Mouse (Mus musculus) MEL (cell line): ENCODE data around the gene Fkbp5. TPM values are rescaled to one million over a fixed set of nuclear protein-coding genes. Genes with fewer than 3 reads are reported as not detected.
A peak's percentile ranks its signal among the peaks of the same experiment; 100 is the strongest.

ENCODE experiments used
- DNase-seq: peaks from one replicate; pipeline ENCODE4 v3.0.0; 2011; ENCODE audit warnings: low read depth, low spot score
- H3K27ac ChIP-seq: 2 replicates; pipeline ENCODE4 v1.5.1; 2012; ENCODE audit warnings: low read depth, mild to moderate bottlenecking, control low read depth, low read length, moderate library complexity; ENCODE audit not compliant: control insufficient read depth
- H3K27me3 ChIP-seq, 2 experiments: fragments of 150-350 bp in 1 of 2; sonication (generic) in 1 of 2; 2 replicates each; pipeline ENCODE4 v1.6.1; 2012; ENCODE audit warnings: low read length in 2 of 2, mild to moderate bottlenecking in 2 of 2, improper control_type of control experiment in 1 of 2, moderate library complexity in 1 of 2; ENCODE audit not compliant: insufficient read depth in 2 of 2, control insufficient read depth in 1 of 2
- H3K36me3 ChIP-seq, 2 experiments: 2 replicates each; pipeline ENCODE4 v1.6.1; 2012 to 2014; ENCODE audit warnings: low read length in 2 of 2, improper control_type of control experiment in 1 of 2, inconsistent platforms in 1 of 2, mild to moderate bottlenecking in 1 of 2; ENCODE audit not compliant: insufficient read depth in 2 of 2, control insufficient read depth in 1 of 2
- H3K4me1 ChIP-seq, 2 experiments: fragments of 150-350 bp in 1 of 2; sonication (generic) in 1 of 2; 2 replicates each; pipeline ENCODE4 v1.6.1; 2012; ENCODE audit warnings: low read length in 2 of 2, improper control_type of control experiment in 1 of 2, mild to moderate bottlenecking in 1 of 2; ENCODE audit not compliant: insufficient read depth in 2 of 2, control insufficient read depth in 1 of 2
- H3K4me3 ChIP-seq, 2 experiments: fragments of 150-350 bp in 1 of 2; sonication (generic) in 1 of 2; 2 replicates each; pipeline ENCODE4 v1.5.1; 2012; ENCODE audit warnings: low read depth in 2 of 2, low read length in 2 of 2, mild to moderate bottlenecking in 2 of 2, moderate library complexity in 2 of 2, control low read depth in 1 of 2, improper control_type of control experiment in 1 of 2; ENCODE audit not compliant: control insufficient read depth in 1 of 2, insufficient read depth in 1 of 2
- H3K79me2 ChIP-seq: 2 replicates; pipeline ENCODE4 v1.6.1; 2012; ENCODE audit warnings: mild to moderate bottlenecking, low read length, moderate library complexity; ENCODE audit not compliant: control insufficient read depth, poor library complexity, insufficient read depth
- H3K9ac ChIP-seq: 2 replicates; pipeline ENCODE4 v1.6.1; 2012; ENCODE audit warnings: low read depth, mild to moderate bottlenecking, control low read depth, low read length, moderate library complexity; ENCODE audit not compliant: control insufficient read depth, poor library complexity, severe bottlenecking
- H3K9me3 ChIP-seq: fragments of 150-350 bp; sonication (generic); replicated peaks from 2 replicates; pipeline ENCODE4 v1.6.1; 2012; ENCODE audit warnings: mild to moderate bottlenecking, low read length, improper control_type of control experiment, moderate library complexity; ENCODE audit not compliant: insufficient read depth
- BHLHE40 ChIP-seq: IDR thresholded peaks from 2 replicates; pipeline ENCODE4 v1.6.1; 2012; ENCODE audit warnings: low read depth, mild to moderate bottlenecking, inconsistent platforms, low read length, improper control_type of control experiment, borderline replicate concordance
- CHD1 ChIP-seq: IDR thresholded peaks from 2 replicates; pipeline ENCODE4 v1.6.1; 2012; ENCODE audit warnings: low read depth, mild to moderate bottlenecking, inconsistent platforms, low read length, improper control_type of control experiment
- CHD2 ChIP-seq: IDR thresholded peaks from 2 replicates; pipeline ENCODE4 v1.6.1; 2011; ENCODE audit warnings: low read length, improper control_type of control experiment
- CTCF ChIP-seq, 3 experiments: IDR thresholded peaks in 2 of 3; conservative IDR thresholded peaks in 1 of 3; 2 replicates each; pipeline ENCODE4 v1.5.1; 2011 to 2012; ENCODE audit warnings: low read length in 3 of 3, low read depth in 2 of 3, mild to moderate bottlenecking in 2 of 3, improper control_type of control experiment in 1 of 3, inconsistent platforms in 1 of 3, mixed read lengths in 1 of 3, moderate library complexity in 1 of 3; ENCODE audit not compliant: control insufficient read depth in 1 of 3, insufficient read depth in 1 of 3, poor library complexity in 1 of 3, severe bottlenecking in 1 of 3
- E2F4 ChIP-seq: IDR thresholded peaks from 2 replicates; pipeline ENCODE4 v1.6.1; 2011; ENCODE audit warnings: low read depth, low read length, improper control_type of control experiment, borderline replicate concordance
- ELF1 ChIP-seq: IDR thresholded peaks from 2 replicates; pipeline ENCODE4 v1.6.1; 2014; ENCODE audit warnings: low read depth, mild to moderate bottlenecking, inconsistent platforms, low read length, improper control_type of control experiment, moderate library complexity
- EP300 ChIP-seq, 2 experiments: IDR thresholded peaks; 2 replicates each; pipeline ENCODE4 v1.6.1; 2011; ENCODE audit warnings: improper control_type of control experiment in 2 of 2, low read length in 2 of 2, low read depth in 1 of 2, mild to moderate bottlenecking in 1 of 2
- ETS1 ChIP-seq: IDR thresholded peaks from 2 replicates; pipeline ENCODE4 v1.6.1; 2012; ENCODE audit warnings: low read depth, mild to moderate bottlenecking, inconsistent platforms, low read length, improper control_type of control experiment, moderate library complexity
- GABPA ChIP-seq: IDR thresholded peaks from 2 replicates; pipeline ENCODE4 v1.6.1; 2012; ENCODE audit warnings: low read depth, mild to moderate bottlenecking, inconsistent platforms, low read length, improper control_type of control experiment, moderate library complexity
- GATA1 ChIP-seq: IDR thresholded peaks from 2 replicates; pipeline ENCODE4 v1.6.1; 2011; ENCODE audit warnings: low read depth, low read length, improper control_type of control experiment
- HCFC1 ChIP-seq: IDR thresholded peaks from 2 replicates; pipeline ENCODE4 v1.6.1; 2012; ENCODE audit warnings: low read depth, mild to moderate bottlenecking, inconsistent platforms, low read length, improper control_type of control experiment, moderate library complexity
- JUND ChIP-seq: IDR thresholded peaks from 2 replicates; pipeline ENCODE4 v1.6.1; 2011; ENCODE audit warnings: low read depth, mild to moderate bottlenecking, improper control_type of control experiment, low read length
- KAT2A ChIP-seq: conservative IDR thresholded peaks from 2 replicates; pipeline ENCODE4 v1.6.1; 2012; ENCODE audit warnings: low read depth, low read length, improper control_type of control experiment, inconsistent platforms
- MAFK ChIP-seq: IDR thresholded peaks from 2 replicates; pipeline ENCODE4 v1.6.1; 2011; ENCODE audit warnings: low read depth, mild to moderate bottlenecking, low read length, improper control_type of control experiment, borderline replicate concordance
- MAX ChIP-seq: IDR thresholded peaks from 2 replicates; pipeline ENCODE4 v1.6.1; 2011; ENCODE audit warnings: low read length, improper control_type of control experiment
- MAZ ChIP-seq: IDR thresholded peaks from 2 replicates; pipeline ENCODE4 v1.6.1; 2012; ENCODE audit warnings: low read depth, mild to moderate bottlenecking, inconsistent platforms, low read length, improper control_type of control experiment
- MEF2A ChIP-seq: IDR thresholded peaks from 2 replicates; pipeline ENCODE4 v1.6.1; 2014; ENCODE audit warnings: low read depth, mild to moderate bottlenecking, inconsistent platforms, low read length, improper control_type of control experiment; ENCODE audit not compliant: poor library complexity, insufficient replicate concordance, severe bottlenecking; ENCODE audit errors: extremely low read depth
- MXI1 ChIP-seq: IDR thresholded peaks from 2 replicates; pipeline ENCODE4 v1.6.1; 2011; ENCODE audit warnings: mild to moderate bottlenecking, low read depth, low read length, improper control_type of control experiment
- MYB ChIP-seq: IDR thresholded peaks from 2 replicates; pipeline ENCODE4 v1.6.1; 2011; ENCODE audit warnings: mild to moderate bottlenecking, low read depth, low read length, improper control_type of control experiment
- MYC ChIP-seq: IDR thresholded peaks from 2 replicates; pipeline ENCODE4 v1.6.1; 2011; ENCODE audit warnings: low read depth, mild to moderate bottlenecking, low read length, improper control_type of control experiment, moderate library complexity
- NELFE ChIP-seq: IDR thresholded peaks from 2 replicates; pipeline ENCODE4 v1.6.1; 2011; ENCODE audit warnings: low read depth, low read length, improper control_type of control experiment
- NRF1 ChIP-seq: IDR thresholded peaks from 2 replicates; pipeline ENCODE4 v1.6.1; 2014; ENCODE audit warnings: low read depth, mild to moderate bottlenecking, inconsistent platforms, low read length, improper control_type of control experiment, moderate library complexity; ENCODE audit not compliant: poor library complexity, insufficient read depth, severe bottlenecking
- POLR2A ChIP-seq, 2 experiments: IDR thresholded peaks; 2 replicates each; pipeline ENCODE4 v1.6.1; 2011 to 2012; ENCODE audit warnings: low read length in 2 of 2, mild to moderate bottlenecking in 2 of 2, control low read depth in 1 of 2, improper control_type of control experiment in 1 of 2, low read depth in 1 of 2, moderate library complexity in 1 of 2; ENCODE audit not compliant: control insufficient read depth in 1 of 2, insufficient read depth in 1 of 2, poor library complexity in 1 of 2
- POLR2AphosphoS5 ChIP-seq: IDR thresholded peaks from 2 replicates; pipeline ENCODE4 v1.6.1; 2012; ENCODE audit warnings: low read depth, borderline replicate concordance, mild to moderate bottlenecking, inconsistent platforms, low read length, moderate library complexity, mixed read lengths
- RCOR1 ChIP-seq: IDR thresholded peaks from 2 replicates; pipeline ENCODE4 v1.6.1; 2012; ENCODE audit warnings: low read depth, mild to moderate bottlenecking, inconsistent platforms, low read length, improper control_type of control experiment
- SIN3A ChIP-seq: IDR thresholded peaks from 2 replicates; pipeline ENCODE4 v1.6.1; 2012; ENCODE audit warnings: low read length, improper control_type of control experiment, inconsistent platforms
- SMC3 ChIP-seq: IDR thresholded peaks from 2 replicates; pipeline ENCODE4 v1.6.1; 2011; ENCODE audit warnings: low read depth, low read length, improper control_type of control experiment
- TAL1 ChIP-seq: IDR thresholded peaks from 2 replicates; pipeline ENCODE4 v1.6.1; 2012; ENCODE audit warnings: mild to moderate bottlenecking, inconsistent platforms, low read length, moderate library complexity, mixed read lengths
- TBP ChIP-seq: IDR thresholded peaks from 2 replicates; pipeline ENCODE4 v1.8.0; 2011; ENCODE audit warnings: low read depth, low read length, improper control_type of control experiment
- TCF12 ChIP-seq: IDR thresholded peaks from 2 replicates; pipeline ENCODE4 v1.6.1; 2014; ENCODE audit warnings: low read depth, mild to moderate bottlenecking, inconsistent platforms, low read length, improper control_type of control experiment, moderate library complexity
- USF1 ChIP-seq: IDR thresholded peaks from 2 replicates; pipeline ENCODE4 v1.6.1; 2014; ENCODE audit warnings: low read depth, mild to moderate bottlenecking, inconsistent platforms, low read length, improper control_type of control experiment, moderate library complexity
- USF2 ChIP-seq, 2 experiments: IDR thresholded peaks; 2 replicates each; pipeline ENCODE4 v1.6.1; 2011 to 2012; ENCODE audit warnings: improper control_type of control experiment in 2 of 2, low read length in 2 of 2, borderline replicate concordance in 1 of 2, inconsistent platforms in 1 of 2, low read depth in 1 of 2, mild to moderate bottlenecking in 1 of 2; ENCODE audit not compliant: insufficient read depth in 1 of 2
- ZC3H11A ChIP-seq: IDR thresholded peaks from 2 replicates; pipeline ENCODE4 v1.6.1; 2012; ENCODE audit warnings: low read depth, mild to moderate bottlenecking, inconsistent platforms, low read length, improper control_type of control experiment
- ZKSCAN1 ChIP-seq: IDR thresholded peaks from 2 replicates; pipeline ENCODE4 v1.6.1; 2012; ENCODE audit warnings: low read depth, mild to moderate bottlenecking, inconsistent platforms, low read length, improper control_type of control experiment, moderate library complexity
- ZMIZ1 ChIP-seq: IDR thresholded peaks from 2 replicates; pipeline ENCODE4 v1.6.1; 2012; ENCODE audit warnings: low read depth, mild to moderate bottlenecking, inconsistent platforms, low read length, improper control_type of control experiment, moderate library complexity
- ZNF384 ChIP-seq: IDR thresholded peaks from 2 replicates; pipeline ENCODE4 v1.6.1; 2012; ENCODE audit warnings: low read depth, mild to moderate bottlenecking, inconsistent platforms, low read length, improper control_type of control experiment
- polyA plus RNA-seq, 2 experiments: library from polyadenylated mRNA; stranded (reverse) in 1 of 2; unstranded in 1 of 2; fragments of >175 nt in 1 of 2; fragments of >200 nt in 1 of 2; gene quantifications; 2 replicates each; pipeline versions ENCODE4 v1.2.1 to v1.2.4; 2012; ENCODE audit warnings: low replicate concordance in 2 of 2, low read depth in 1 of 2; ENCODE audit not compliant: insufficient read length in 2 of 2, insufficient read depth in 1 of 2, missing spikeins in 1 of 2
- total RNA-seq: library from RNA; depleted of rRNA; stranded (reverse); fragments of 300-350 nt; gene quantifications from 2 replicates; pipeline ENCODE4 v1.2.3, GENCODE M21; 2012

Gene Fkbp5
- total and polyA plus RNA-seq, 3 experiments, result 16.6 to 184 (median 44.3) TPM

DNA sequence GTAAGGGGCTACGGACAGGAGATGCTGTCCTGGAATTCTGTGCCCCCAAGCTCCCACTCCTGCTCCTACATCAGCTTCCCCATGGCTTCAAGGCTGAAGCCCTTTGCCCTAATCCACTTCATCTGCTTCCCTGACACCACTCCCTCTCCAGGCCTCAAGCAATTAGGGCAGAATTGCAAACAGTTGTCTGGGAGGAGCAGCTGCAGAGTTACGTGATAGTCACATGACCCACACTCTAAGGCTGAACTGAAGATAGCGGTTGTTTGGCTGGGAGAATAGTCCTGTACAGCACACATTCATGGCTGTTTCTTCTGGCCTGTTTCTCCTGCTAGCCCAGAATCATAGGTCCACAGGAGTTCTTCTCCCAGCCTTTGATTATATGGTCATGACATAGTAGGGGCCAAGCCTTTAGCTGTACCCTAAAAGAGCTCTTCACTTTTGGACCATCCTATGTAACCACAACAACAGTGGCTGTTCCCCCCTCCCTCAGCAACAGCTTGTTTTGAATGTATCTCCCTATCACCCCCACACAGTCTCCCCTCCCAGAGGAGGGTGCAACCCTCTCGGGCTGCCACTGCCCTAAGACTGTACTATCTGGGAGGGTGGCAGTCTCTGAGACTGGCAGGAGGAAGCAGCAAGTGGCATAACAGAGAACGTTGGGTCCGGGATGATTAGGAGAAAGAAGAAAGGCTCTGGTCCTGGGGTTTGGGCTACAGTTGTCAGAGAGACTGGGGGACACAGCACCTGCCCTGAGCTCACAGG is 39.5 kb upstream of the Fkbp5 start:
- Histone ChIP-seq H3K36me3 (no peaks in the 10 kb centered on the region; a peak in 1 of 4 replicates), H3K9me3 (no peaks in the 10 kb centered on the region), H3K4me1 (peaks cover 0 to 4% of the 10 kb centered on the region in 2 experiments; a peak in 2 of 4 replicates), H3K79me2 (no peaks in the 10 kb centered on the region), H3K27me3 (no peaks in the 10 kb centered on the region; a peak in 2 of 4 replicates), H3K27ac (no peak overlapping the region), H3K4me3 (peak overlapping the region in 1 of 2 experiments; percentile 21; a peak in 1 of 4 replicates), H3K9ac (no peak overlapping the region)
- DNase-seq, result peak; percentile 72
- no peak for TF ChIP-seq MEF2A
- TF ChIP-seq EP300 (IDR thresholded peaks at IDR 0.05; ENCODE audit: low read depth in 1 of 2, low read length in 2 of 2), result peak in 1 of 2 experiments; percentile 22; a peak in 1 of 4 replicates
- 0 out of 2 replicates have a peak, but pooled peaks have one; percentile 23 for TF ChIP-seq ELF1
- no peak for TF ChIP-seq ZC3H11A
- TF ChIP-seq MAFK, result no peak
- TF ChIP-seq JUND, result no peak
- no peak for TF ChIP-seq CTCF (IDR thresholded peaks at IDR 0.05 in 2 of 3, conservative IDR thresholded peaks at IDR 0.05 in 1 of 3; ENCODE audit: control insufficient read depth in 1 of 3, insufficient read depth in 1 of 3, low read depth in 2 of 3, low read length in 3 of 3, poor library complexity in 1 of 3, severe bottlenecking in 1 of 3)
- no peak for TF ChIP-seq MAZ
- no peak for TF ChIP-seq RCOR1
- no peak for TF ChIP-seq GATA1
- peak; percentile 71 for TF ChIP-seq MAX
- no peak for TF ChIP-seq POLR2AphosphoS5
- TF ChIP-seq NRF1, result no peak
- TF ChIP-seq MYC, result no peak
- TF ChIP-seq SMC3, result no peak
- TF ChIP-seq ZNF384, result no peak
- TF ChIP-seq MYB, result no peak
- no peak for TF ChIP-seq TAL1
- 0 out of 2 replicates have a peak, but pooled peaks have one; percentile 20 for TF ChIP-seq SIN3A
- TF ChIP-seq BHLHE40, result peak; percentile 39; the same call in 1 of the 2 replicates
- TF ChIP-seq KAT2A, result no peak
- peak; percentile 96 for TF ChIP-seq USF1
- TF ChIP-seq TBP, result no peak
- peak; percentile 59 for TF ChIP-seq ETS1
- 0 out of 2 replicates have a peak, but pooled peaks have one; percentile 37 for TF ChIP-seq MXI1
- TF ChIP-seq NELFE, result no peak
- no peak for TF ChIP-seq CHD1
- TF ChIP-seq CHD2, result no peak
- no peak for TF ChIP-seq GABPA
- TF ChIP-seq ZKSCAN1, result no peak
- peak; percentile 33 to 75; a peak in 2 of 4 replicates for TF ChIP-seq USF2 (IDR thresholded peaks at IDR 0.05; ENCODE audit: borderline replicate concordance in 1 of 2, insufficient read depth in 1 of 2, low read depth in 1 of 2, low read length in 2 of 2)
- TF ChIP-seq ZMIZ1, result no peak
- no peak for TF ChIP-seq POLR2A (IDR thresholded peaks at IDR 0.05; ENCODE audit: control insufficient read depth in 1 of 2, insufficient read depth in 1 of 2, low read depth in 1 of 2, low read length in 2 of 2, poor library complexity in 1 of 2)
- no peak for TF ChIP-seq TCF12
- TF ChIP-seq E2F4, result no peak
- TF ChIP-seq HCFC1, result no peak
